Mouse (Mus musculus) hindbrain, embryonic 14.5 days (tissue): ENCODE measurements around the gene Itgb1bp2. TPM values are rescaled to one million over a fixed set of nuclear protein-coding genes. Genes with fewer than 3 reads are reported as not detected.

Experiments used
- ATAC-seq: fragments of 200-750 bp; cut with Nextera tagmentation; 2 replicates; pipeline ENCODE4 v1.8.0; 2017; ENCODE audit warnings: moderate number of reproducible peaks, mild to moderate bottlenecking, moderate TSS enrichment, moderate library complexity; ENCODE audit not compliant: low FRiP score
- DNase-seq: peaks from one replicate; pipeline ENCODE4 v3.0.0-alpha.2; 2015; ENCODE audit warnings: low spot score
- H3K27ac ChIP-seq: fragments of 300-500 bp; sonication (generic); 2 replicates; pipeline ENCODE4 v1.5.1; 2014; ENCODE audit warnings: mild to moderate bottlenecking, moderate library complexity
- H3K27me3 ChIP-seq: fragments of 300-500 bp; sonication (generic); 2 replicates; pipeline ENCODE4 v1.6.1; 2014; ENCODE audit warnings: mild to moderate bottlenecking, low read length, mixed read lengths; ENCODE audit not compliant: control insufficient read depth, insufficient read depth
- H3K36me3 ChIP-seq: fragments of 300-500 bp; sonication (generic); replicated peaks from 2 replicates; pipeline ENCODE4 v1.6.1; 2014; ENCODE audit not compliant: control insufficient read depth, insufficient read depth
- H3K4me1 ChIP-seq: fragments of 300-500 bp; sonication (generic); replicated peaks from 2 replicates; pipeline ENCODE4 v1.6.1; 2014; ENCODE audit warnings: antibody characterized with exemption, low read length, mixed read lengths; ENCODE audit not compliant: control insufficient read depth, insufficient read depth
- H3K4me2 ChIP-seq: fragments of 300-500 bp; sonication (generic); replicated peaks from 2 replicates; pipeline ENCODE4 v1.6.1; 2014; ENCODE audit warnings: mild to moderate bottlenecking, moderate library complexity
- H3K4me3 ChIP-seq: fragments of 300-500 bp; sonication (generic); replicated peaks from 2 replicates; pipeline ENCODE4 v1.5.1; 2014; ENCODE audit warnings: mild to moderate bottlenecking, low read length
- H3K9ac ChIP-seq: fragments of 300-500 bp; sonication (generic); 2 replicates; pipeline ENCODE4 v1.6.1; 2014
- H3K9me3 ChIP-seq: fragments of 300-500 bp; sonication (generic); 2 replicates; pipeline ENCODE4 v1.6.1; 2016; ENCODE audit warnings: low read length; ENCODE audit not compliant: control insufficient read depth
- WGBS: fragments of 180-500 bp; shearing (Covaris S2); extraction: QIAGEN DNeasy Blood & Tissue Kit; methylation state at CpG from one replicate; pipeline ENCODE4 v1.1.7; 2014; 5-methylcytosine and 5-hydroxymethylcytosine counted together
- polyA plus RNA-seq: library from polyadenylated mRNA; unstranded; fragments of >200 nt; fragmentation: Nextera tagmentation; extraction: Ambion mirVana; gene quantifications from 2 replicates; pipeline ENCODE4 v1.2.1, GENCODE M21; 2014

Gene Itgb1bp2
- 0.69 and 0.90 TPM in 2 replicates for polyA plus RNA-seq

DNA sequence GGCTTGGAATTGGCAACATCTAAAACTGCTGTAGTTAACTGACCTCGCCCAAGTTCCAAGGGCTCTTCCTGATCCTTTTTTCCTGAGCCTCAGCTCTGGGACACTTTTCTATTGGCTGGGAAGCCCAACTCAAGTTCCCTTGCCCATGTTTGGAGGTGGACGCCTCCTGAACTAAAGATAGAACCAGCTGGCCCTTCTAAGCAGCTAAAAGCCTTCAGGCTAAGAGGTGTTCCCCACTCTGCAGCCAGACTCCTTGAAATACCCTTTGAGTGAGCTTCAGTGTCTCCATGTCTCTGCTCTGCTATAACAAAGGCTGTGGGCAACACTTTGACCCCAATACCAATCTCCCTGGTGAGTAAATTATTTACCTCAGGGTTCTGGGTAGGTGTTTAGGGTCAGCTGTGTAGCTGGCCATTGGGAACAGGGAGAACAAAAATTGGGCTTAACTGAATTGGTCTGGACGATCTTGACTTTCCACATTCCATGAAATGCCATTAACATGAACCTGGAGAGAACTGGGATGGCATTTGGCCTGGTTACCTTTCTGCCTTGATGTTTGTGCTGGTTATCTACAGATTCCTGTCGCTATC is at the start of gene Itgb1bp2:
Gene Itgb1bp2, plus strand, starts transcription at position 203 of the 590 bp plus-strand sequence.
- WGBS, result 81% methylated on average over 4 of the region's 4 CpGs
- H3K9ac ChIP-seq, result no peak within 1 kb of the TSS
- no peak for DNase-seq
- peaks cover 75% of the 10 kb centered on the region for H3K36me3 ChIP-seq
- no peaks in the 10 kb centered on the region for H3K4me1 ChIP-seq
- H3K4me3 ChIP-seq, result no peak within 1 kb of the TSS
- H3K27me3 ChIP-seq, result no peaks in the 10 kb centered on the region
- no peak within 1 kb of the TSS for H3K27ac ChIP-seq
- no peaks in the 10 kb centered on the region for H3K9me3 ChIP-seq
- H3K4me2 ChIP-seq, result no peak within 1 kb of the TSS
- ATAC-seq, result no peak

DNA sequence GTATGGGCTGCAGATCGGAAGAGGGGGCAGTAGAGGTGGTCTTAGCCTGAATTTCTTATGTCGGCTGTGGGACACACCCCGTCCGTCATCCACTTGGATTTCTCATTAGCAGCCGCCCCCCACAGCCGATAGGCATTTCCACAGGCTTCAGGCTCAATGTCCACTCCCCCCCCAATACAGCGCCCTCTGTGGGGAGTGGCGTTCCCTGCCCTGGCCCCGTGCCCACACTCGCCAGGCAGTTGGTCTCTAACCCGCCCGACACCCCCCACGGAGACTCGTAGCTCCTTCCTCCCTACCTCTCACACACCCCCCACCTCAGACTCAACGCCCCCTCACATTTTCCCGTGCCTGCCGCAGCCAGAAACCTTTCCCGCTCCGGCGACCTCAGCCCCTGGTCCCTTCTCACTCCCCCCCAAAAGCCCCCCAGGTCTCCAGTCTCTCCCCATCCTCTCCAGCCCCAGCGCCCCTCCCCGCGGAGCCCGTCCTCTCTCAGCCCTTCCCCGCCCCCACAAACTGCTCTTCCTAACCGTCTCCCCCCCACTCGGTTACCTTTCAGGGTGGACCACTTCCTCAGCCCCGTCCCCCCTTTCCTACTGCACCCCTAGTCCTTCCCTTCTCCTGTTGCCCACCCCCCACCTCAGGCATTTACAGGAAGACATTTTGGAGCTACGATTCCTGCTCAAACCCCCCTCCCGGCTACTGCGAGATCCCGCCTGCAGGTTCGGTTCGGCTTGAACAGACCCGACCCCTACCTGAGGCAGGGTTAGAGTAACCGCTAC is 29.8 kb upstream of the Itgb1bp2 start:
- 24% methylated on average over 30 of the region's 36 CpGs for WGBS
- Histone ChIP-seq H3K36me3 (0 out of 2 replicates have a peak, but pooled peaks cover 10% of the 10 kb centered on the region), H3K9ac (peak overlapping the region; percentile 73), H3K27me3 (no peaks in the 10 kb centered on the region), H3K9me3 (no peaks in the 10 kb centered on the region), H3K4me1 (no peaks in the 10 kb centered on the region; the same call in 1 of the 2 replicates), H3K4me2 (peak overlapping the region; percentile 60), H3K4me3 (peak overlapping the region; percentile 55), H3K27ac (peak overlapping the region; percentile 86)
- no peak for DNase-seq
- ATAC-seq, result peak; percentile 34; the same call in 1 of the 2 replicates

DNA sequence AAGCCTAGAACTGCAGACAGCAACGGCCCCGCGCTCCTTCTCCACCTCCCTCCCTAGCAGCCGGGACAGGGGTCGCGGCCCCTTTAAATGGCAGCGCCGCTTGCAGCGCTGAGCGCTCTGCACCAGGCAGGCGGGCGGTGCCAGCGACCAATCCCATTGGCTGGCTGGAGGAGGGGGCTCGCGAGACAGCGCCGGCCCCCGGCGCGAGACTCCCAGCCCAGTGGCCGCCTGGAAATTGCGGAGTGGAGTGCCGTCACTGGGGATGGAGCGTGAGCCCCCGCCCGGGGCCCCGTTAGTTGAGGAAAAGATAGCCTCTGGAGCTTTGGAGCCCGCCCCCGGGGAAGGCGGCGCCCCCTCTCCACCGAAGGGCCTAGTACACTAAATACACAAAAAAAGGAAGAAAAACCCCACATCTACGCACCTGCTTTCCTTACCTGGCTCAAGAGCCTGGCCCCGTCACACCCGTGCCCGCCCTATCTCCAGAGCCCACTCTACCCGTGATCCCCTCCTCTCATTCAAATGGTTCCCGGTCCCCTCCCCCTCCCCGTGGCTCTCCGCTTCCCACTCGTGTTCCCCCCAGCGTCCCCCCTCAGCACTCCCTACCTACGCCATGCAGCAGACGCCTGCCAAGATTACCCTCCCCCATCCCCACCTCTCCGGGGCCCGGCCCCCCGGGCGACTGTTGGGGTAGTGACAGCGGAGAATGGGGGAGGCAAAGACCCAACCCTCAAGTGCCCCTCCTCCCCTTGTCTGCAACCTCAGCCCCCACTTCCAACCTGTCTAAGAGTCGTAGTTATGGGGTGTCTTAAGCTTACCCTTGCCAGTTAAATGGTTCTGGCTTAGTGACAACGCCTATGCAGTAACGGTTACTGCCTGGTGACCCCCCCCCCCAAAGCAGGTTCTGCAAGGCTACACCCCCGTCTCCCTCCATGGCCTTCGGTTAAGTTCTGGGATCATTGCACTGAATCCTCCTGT is 28.9 kb upstream of the Itgb1bp2 start:
- peak overlapping the region; percentile 60 for H3K4me2 ChIP-seq
- H3K27me3 ChIP-seq, result no peaks in the 10 kb centered on the region
- no peaks in the 10 kb centered on the region; the same call in 1 of the 2 replicates for H3K4me1 ChIP-seq
- 19% methylated on average over 51 of the region's 54 CpGs for whole genome bisulfite sequencing
- peak overlapping the region; percentile 55 for H3K4me3 ChIP-seq
- H3K27ac ChIP-seq, result peak overlapping the region; percentile 87
- peak; percentile 79 for DNase-seq
- peak overlapping the region; percentile 73 for H3K9ac ChIP-seq
- ATAC-seq, result peak; percentile 95
- 0 out of 2 replicates have a peak, but pooled peaks cover 3% of the 10 kb centered on the region for H3K36me3 ChIP-seq
- H3K9me3 ChIP-seq, result no peaks in the 10 kb centered on the region

DNA sequence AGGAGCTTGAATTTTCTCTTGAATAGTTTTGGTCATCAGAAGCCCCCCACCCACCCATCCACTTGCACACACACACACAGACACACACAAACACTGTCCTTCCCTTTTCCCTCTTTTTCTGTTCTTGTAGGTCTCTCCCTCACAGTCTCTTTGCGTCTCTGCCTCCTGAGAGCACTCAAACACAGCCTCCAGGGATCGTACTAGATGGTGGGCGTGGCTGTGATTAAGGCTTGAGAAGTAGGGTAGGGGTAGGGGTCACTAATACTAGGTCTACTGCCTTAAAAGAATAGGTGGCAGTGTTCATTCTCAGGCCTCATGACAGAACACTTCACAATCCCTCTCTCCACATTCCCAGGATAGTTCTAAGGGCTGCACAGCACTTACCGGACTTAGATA is 28.2 kb upstream of the Itgb1bp2 start, which contains the start of gene Zmym3:
Gene Zmym3, minus strand, starts transcription at position 150 of the 396 bp plus-strand sequence.
- Histone ChIP-seq H3K9ac (peak within 1 kb of the TSS; percentile 73), H3K9me3 (no peaks in the 10 kb centered on the region), H3K4me1 (no peaks in the 10 kb centered on the region; the same call in 1 of the 2 replicates), H3K4me2 (peak within 1 kb of the TSS; percentile 60), H3K36me3 (0 out of 2 replicates have a peak, but pooled peaks cover 3% of the 10 kb centered on the region), H3K27ac (peak within 1 kb of the TSS; percentile 87), H3K4me3 (peak within 1 kb of the TSS; percentile 55), H3K27me3 (no peaks in the 10 kb centered on the region)
- WGBS, result 20% methylated on average over 4 of the region's 4 CpGs
- DNase-seq (no peak), ATAC-seq (no peak)

DNA sequence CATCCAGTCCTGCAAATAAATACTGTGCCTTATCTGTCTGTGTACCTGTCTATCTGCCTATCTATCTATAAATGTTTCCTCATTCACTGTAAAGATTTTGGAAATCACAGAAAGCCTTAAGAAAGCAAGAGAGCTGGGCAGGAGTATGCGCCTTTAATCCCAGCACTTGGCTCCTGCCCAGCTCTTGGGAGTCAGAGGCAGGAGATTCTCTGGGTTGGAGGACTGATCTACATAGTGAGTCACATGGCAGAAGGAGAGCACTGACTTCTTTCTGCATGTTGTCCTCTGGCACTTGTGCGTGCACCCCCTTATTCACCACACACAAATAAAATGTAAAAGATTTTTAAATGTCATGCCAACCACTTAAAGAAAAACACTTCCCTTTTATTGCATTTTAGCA is 25.4 kb upstream of the Itgb1bp2 start:
- 90% methylated on average over 2 of the region's 2 CpGs for WGBS
- Histone ChIP-seq H3K27ac (no peak overlapping the region), H3K4me1 (no peaks in the 10 kb centered on the region), H3K27me3 (no peaks in the 10 kb centered on the region), H3K4me2 (no peak overlapping the region), H3K4me3 (no peak overlapping the region), H3K9me3 (no peaks in the 10 kb centered on the region), H3K36me3 (no peaks in the 10 kb centered on the region), H3K9ac (no peak overlapping the region)
- ATAC-seq (no peak), DNase-seq (no peak)

DNA sequence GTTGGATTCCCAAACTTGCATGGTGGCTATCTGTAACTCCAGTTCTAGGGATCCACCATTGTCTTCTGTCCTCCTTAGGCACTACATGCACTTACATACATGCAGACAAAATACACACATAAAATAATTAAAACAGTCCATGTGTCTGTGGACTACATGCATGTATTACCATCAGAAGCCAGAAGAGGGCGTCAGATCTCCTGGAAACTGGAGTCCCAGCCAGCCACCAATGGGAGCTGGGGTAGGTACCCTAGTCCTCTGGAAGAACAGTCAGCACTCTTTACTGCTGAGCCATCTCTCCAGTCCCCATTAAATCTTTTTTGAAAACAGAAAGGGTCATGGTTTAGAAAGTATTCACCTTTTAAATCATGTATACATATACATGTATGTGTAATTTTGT is 21.1 kb upstream of the Itgb1bp2 start:
- no peak for ATAC-seq
- no peak for DNase-seq

DNA sequence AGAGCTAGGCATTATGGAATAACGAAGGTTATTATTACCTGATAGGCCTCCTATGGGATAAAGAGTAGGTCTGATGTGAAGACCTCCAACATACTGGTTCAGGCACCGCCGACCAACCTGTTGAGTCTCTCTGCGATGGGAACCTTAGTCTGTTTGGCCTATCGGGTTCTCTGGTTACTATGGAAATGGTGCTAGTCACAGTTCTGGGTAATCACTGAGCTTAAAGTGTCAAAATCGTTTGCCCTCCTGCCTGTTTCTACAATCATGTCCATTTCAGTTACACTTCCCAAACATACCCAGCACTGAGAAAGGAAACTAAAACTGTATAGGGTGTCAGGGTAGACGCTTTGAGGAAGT is 20.1 kb upstream of the Itgb1bp2 start:
- peak overlapping the region; percentile 18 for H3K9ac ChIP-seq

More for the DNA sequence above, 21.1 kb upstream of the Itgb1bp2 start:
- Histone ChIP-seq H3K27ac (peak overlapping the region; percentile 90; the same call in 1 of the 2 replicates), H3K9ac (no peak overlapping the region), H3K36me3 (peaks cover 10% of the 10 kb centered on the region), H3K4me2 (no peak overlapping the region), H3K9me3 (no peaks in the 10 kb centered on the region), H3K4me1 (peaks cover 13% of the 10 kb centered on the region), H3K27me3 (no peaks in the 10 kb centered on the region), H3K4me3 (no peak overlapping the region)
- 0% methylated on average over 1 of the region's 1 CpGs for WGBS

DNA sequence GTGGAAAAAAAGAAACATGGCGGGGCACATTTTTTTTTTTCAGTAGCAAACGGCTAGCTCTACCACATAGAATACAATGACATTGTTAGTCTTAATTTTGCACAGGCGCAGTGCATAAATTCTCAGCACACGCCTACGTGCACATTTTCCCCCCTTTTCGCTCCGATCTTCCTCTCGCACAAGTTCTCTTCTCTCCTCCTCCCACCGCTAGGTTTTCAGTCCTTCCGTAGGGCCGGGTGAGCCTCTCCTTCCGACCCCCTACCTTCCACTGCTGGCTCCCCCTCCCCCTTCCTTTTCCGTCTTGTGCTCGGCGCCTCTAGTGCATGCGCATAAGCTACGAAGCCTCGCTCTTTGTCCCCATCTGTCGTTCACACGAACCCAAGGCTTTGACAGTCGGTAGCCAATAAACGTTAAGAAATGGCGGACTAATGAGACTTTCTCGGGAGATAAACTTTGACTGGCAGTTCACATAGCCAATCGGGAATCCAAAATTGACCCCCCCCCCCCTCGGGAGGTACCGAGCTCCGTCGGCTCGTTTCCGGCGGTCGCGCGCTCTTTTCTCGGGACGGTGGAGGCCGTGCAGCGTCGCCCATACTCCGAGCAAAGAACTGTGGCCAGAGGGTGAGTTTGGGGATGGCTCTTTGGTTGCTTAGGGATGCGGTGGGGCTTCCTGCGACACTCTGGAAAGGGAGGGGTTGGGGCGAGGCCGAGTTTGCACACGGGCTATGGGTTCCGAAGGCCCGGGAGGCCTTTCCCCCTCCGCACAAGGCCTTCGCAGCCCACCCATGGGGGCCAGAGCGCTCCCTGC is 19.5 kb upstream of the Itgb1bp2 start, which contains the start of gene Nono:
Gene Nono, plus strand, starts transcription at position 177 of the 808 bp plus-strand sequence.
- Histone ChIP-seq H3K9ac (peak within 1 kb of the TSS; percentile 83), H3K36me3 (peaks cover 10% of the 10 kb centered on the region), H3K9me3 (no peaks in the 10 kb centered on the region), H3K4me1 (peaks cover 13% of the 10 kb centered on the region), H3K4me3 (peak within 1 kb of the TSS; percentile 64), H3K27ac (peak within 1 kb of the TSS; percentile 95), H3K4me2 (peak within 1 kb of the TSS; percentile 66), H3K27me3 (no peaks in the 10 kb centered on the region)
- ATAC-seq (peak; percentile 97), DNase-seq (peak; percentile 92)
- 26% methylated on average over 51 of the region's 51 CpGs for WGBS

More for the DNA sequence above, 20.1 kb upstream of the Itgb1bp2 start:
- WGBS, result 37% methylated on average over 7 of the region's 7 CpGs
- Histone ChIP-seq H3K9me3 (no peaks in the 10 kb centered on the region), H3K4me1 (peaks cover 13% of the 10 kb centered on the region), H3K27me3 (no peaks in the 10 kb centered on the region), H3K27ac (peak overlapping the region; percentile 90), H3K4me3 (peak overlapping the region; percentile 20), H3K4me2 (peak overlapping the region; percentile 56), H3K36me3 (peaks cover 10% of the 10 kb centered on the region)
- 0 out of 2 replicates have a peak, but pooled peaks have one; percentile 1 for ATAC-seq
- no peak for DNase-seq
